Mouse (Mus musculus) layer of hippocampus, postnatal 10 days (tissue): ENCODE results near the gene Lhfp. TPM values are rescaled to one million over a fixed set of nuclear protein-coding genes. Genes with fewer than 3 reads are reported as not detected.

ENCODE experiments used
- DNase-seq, 2 experiments: peaks; one replicate each; pipeline ENCODE4 v3.0.0; 2021; ENCODE audit warnings: low spot score in 2 of 2
- total RNA-seq, 2 experiments: library from RNA; stranded (reverse); gene quantifications; 2 replicates each; pipeline ENCODE4 v1.2.3; 2021

Lhfp gene
- total RNA-seq, 2 experiments from 2014 or later: 21.4 to 23.8 TPM

DNA sequence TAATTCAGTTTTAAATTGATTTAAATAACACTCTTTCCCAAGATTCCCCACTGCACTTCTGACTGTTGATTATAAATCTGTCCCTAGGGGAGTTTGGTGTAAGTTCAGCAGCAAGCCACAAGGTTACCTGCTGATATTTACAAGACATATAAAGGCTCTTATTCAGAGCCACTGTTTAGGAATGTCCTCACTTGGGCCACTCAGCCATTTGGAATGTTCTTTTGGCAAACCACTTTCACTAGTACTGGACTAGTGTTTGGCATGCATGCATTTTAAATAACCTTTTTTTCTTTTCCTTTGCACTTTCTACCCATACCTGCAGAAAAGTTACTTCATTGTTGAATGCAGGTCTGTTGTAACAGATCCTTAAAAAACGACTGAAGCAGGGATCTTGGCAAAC, 109.8 kb downstream of the Lhfp start:
- no peak for DNase-seq

DNA sequence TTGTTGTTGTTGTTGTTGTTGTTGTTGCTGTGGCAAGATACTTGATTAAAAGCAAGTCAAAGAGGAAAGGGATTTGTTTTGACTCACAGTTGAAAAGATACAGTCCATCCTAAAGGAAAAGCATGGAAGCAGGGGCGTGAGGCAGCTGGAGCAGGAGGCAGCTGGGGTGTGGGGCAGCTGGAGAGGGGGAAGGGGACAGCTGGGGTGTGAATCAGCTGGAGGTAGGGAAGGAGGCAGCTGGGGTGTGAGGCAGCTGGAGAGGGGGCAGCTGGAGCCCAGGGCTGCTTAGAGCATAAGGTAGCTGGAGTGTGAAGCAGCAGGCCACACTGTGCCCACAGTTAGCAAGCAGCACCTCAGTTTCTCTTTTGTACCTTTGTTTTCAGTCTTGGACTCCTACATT, 110.3 kb downstream of the Lhfp start:
- DNase-seq: no peak

DNA sequence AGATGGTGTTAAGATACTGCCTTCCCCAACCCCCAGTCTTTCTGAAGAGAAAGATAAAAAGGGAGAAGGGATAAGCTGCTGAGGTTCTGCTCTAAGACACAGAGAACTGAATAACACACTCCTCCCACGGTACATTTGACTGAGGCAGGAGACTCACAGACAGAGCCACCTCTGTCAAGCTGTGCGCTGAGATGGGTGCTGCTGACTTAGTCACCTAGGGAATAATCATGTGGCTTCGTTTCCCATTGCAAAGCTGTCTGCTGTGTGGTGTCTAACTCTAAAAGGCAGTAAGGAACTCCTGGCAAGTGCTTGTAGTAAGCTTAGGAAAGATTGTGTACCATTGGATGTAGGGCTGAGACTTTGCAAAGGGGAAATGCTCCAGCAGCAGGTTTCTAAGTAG, 120.6 kb downstream of the Lhfp start:
- no peak for DNase-seq

DNA sequence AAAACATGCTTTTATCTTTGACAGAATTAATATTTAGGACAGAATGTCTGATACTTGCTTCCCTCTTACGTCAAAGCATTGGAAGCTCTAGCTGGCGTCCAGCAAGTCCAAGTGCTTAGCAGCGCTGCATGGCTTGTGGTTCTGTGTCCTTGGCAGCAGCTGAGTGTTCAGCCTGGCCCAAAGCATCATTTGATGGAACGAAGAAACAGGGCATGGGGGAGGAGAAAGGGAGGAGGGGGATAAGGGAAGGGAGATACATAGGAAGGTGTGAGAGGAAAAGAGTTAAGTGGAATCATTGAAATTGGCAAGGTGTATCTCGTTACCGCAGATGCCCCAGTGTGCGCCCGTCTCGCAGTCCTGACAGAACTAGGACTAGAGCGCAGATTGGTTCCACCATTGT, 124.0 kb downstream of the Lhfp start:
- peak; percentile 44 to 64 for DNase-seq

DNA sequence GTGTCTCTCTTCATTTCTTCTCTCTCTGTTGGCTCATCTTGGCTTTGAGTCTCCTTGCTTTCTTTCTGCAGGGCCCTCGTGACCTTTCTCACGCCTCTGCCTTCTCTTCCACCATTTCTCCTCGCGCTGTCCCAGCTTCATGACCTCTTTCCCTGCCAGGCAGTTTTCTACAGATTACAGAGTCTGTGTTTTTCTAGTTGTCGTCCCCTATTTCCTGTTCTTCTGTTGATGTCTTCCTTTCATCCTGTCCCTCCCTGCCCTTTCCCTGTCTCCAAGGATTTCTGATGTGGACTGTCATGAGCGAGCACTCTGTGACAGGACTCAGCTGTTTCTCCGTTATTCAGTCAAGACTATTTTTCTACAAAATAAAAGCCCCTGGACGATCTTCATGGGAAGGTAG, 124.7 kb downstream of the Lhfp start:
- no peak for DNase-seq

DNA sequence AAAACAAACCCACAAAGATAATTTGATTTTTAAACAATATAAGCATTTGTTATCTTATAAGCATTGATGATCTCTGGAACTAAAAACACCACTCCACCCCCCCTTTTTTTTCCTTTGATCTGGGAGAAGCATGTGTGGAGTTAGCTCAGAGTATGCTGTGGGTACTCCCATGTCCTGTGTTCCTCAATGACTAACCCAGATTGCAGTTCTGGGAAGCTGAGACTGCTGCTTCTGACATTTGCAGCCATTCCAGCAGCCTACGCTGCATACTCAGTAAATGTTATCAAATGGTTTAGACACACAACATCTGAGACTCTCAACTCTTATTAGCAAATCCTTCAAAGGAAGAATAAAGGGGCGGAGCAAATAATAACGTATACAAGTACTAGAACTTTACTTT, 128.2 kb downstream of the Lhfp start:
- DNase-seq: no peak

DNA sequence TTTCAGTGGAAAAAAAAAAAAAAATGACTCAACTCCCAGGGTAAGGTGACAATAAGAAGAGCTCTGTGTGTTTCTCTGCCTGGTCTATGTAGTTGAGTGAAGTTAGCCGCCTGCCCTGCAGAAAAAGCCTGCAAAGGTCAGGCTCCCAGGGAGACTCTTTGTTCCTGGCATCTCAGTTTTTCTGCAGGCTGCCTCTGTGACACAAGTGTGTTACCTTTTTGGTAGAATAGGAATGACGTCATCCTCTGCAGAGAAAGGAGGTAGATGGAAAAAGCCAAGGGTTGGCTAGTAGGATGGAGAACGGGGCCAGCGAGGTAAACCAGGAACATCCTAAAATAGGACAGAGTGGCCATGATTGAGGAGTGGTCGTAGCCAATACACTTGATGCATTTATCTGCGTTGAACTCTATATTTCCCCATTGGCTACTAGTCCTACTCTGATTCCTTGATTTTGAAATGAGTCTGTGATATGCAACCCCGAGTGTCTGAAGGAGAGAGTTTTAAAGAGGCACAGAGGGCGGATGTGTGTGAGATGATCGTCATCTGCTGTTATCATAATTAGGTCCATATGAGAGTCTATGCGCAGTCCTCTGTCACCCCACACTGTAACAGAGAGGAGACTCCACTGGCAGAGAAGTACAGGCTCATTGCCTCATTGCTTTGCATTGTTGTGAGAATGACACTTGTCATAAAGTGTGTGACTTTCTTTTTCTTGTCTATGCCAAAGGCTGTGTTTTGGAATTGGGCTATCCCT, 132.2 kb downstream of the Lhfp start:
- no peak for DNase-seq

DNA sequence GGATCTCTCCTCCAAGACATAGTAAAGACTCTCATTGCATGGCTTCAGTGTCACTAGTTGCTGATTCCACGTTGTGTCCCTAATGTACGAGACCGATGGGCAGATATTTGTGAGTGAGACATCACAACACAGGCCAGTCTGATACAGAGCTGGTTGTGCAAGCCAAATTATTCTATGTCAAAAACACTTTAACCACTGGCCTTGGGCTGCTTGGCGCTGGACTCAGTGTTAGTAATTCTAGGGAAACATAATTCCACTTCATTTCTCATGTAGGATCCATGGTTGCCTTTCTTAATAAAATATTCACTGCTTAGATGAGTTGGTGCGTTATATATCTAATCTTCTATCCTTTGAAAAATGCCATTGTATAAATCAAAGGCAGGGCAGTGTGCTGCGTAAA, 138.6 kb downstream of the Lhfp start:
- no peak for DNase-seq

DNA sequence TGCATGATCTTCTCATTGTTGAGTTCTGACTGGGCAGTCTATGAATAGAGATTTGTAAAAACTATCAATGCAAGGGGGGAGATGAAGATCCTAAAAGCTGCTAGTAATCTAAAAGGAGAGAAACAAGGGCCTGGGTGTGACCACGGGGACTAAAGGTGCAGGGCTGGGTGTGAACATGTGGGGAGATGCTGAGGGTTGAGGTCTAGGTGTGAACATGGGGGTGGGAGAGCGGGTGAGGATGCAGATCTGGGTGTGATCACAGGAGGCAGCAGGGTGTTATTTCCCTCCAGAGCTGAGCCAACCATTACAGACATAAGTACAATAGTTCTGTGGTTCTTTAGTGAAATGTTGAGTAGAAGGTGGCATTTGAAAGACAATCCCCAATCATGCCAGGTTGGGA, 144.1 kb downstream of the Lhfp start:
- no peak for DNase-seq

DNA sequence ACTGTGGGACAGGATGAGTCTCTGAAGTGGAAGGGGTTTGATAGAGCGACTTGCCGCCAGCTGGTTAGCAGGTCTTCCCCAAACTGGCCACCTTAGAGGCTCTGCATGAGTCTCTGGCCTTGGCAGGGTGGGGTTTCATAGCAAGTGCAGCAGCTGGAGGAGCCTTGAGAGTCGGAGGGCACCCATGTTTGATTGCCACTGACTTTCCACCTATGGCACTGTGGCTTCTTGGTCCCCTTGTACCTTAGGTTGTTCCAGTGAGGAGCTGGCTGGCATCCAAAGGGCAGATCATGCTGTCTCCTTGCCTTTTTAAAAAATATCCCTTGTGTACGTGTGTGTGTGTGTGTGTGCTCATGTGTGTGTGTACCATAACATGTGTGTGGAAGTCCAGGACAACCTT, 152.1 kb downstream of the Lhfp start:
- no peak for DNase-seq

DNA sequence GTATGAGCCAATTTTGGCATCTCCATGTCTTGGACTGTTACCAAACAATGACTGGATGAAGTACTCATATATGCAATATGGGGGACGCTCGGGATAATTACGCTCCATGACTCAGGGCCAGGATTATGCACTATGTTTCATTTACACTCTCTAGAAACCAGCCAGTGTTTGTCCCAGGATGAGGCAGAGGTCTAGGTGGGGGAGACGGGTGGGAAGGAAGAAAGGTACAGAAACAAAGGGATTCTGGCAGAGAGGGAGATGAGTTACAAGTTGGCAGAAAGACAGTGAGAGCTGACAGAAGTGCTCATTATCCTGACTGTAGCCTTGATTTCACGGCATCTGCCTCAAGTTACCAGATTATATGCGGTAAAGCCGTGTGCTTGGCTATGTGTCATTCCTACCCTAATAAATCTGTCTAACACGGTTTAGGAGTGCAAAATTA, 154.4 kb downstream of the Lhfp start:
- no peak for DNase-seq

DNA sequence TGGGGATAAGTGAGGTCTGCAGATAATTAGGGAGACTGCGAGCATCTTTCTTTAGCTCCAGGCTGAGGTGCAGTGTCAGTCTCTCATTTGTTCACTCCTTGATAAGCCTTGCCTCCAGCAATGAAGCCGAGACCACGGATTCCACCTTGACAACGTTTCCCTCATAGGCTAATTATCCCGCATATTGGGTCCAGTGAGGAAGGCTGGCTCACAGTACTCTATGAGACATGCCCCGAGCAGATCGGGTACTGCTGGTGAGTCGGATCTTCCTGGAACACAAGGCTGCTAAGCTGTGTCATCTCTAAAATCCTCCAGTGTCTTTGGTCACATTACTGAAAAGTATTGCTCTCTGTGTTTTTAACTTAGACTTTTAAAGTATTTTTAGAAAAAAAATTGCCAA, 158.8 kb downstream of the Lhfp start:
- no peak for DNase-seq

DNA sequence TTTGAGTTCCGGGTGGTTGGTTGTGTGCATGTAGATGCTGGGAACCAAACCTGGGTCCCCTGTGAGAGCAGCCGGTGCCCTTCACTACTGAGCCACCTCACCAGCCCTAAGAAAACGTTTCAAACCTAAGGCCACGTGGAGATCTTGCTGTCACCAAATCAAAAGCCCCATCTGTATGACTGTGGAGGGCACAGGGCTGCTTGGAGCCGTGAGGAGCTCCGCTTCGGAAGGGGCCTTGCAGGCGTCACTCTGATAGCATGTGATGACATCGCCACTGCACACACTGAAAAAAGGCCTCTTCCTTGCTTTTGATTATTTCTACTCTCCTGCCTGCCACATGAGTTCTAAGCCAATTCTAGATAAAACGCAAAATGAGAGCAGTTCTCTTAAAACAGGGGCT, 159.5 kb downstream of the Lhfp start:
- no peak for DNase-seq

DNA sequence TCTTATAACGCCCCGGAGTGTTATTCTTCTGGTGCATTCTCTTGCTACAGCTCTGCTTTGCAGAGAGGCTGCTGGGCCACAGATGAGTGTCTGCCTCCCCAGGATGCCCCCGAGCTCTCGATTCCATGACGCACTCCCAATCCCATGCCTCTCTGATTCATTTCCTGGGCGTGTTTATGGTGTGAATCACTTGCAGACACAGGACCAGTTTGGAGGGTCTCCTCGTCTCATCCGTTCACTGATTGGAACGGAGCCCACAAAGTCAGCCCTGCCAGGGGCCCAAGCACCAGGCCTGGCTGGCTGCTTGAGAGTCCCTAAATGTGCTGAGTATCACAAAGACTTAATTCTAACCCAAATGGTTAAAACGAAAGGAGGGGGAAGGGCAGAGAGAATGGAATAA, 160.3 kb downstream of the Lhfp start:
- no peak for DNase-seq

DNA sequence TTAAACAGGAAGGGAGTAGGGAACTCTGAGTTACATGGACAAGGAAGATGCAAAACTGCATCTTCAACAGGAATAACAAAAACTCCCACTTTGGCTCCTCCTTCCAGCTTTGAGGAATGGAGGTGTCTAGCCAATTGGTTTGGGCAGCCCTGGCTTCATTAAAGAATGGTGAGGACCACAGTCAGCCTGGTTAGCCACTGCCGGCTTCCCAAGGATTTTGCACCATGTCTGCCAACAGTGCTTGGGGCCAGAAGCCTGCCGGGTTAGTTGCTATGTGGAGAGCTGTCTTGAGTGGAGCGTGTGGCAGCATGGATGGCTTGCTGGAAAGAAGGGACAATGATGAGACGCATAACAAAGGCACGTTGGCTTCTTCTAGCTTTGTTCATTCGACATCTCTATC, 160.9 kb downstream of the Lhfp start:
- DNase-seq: peak; percentile 23 to 42

DNA sequence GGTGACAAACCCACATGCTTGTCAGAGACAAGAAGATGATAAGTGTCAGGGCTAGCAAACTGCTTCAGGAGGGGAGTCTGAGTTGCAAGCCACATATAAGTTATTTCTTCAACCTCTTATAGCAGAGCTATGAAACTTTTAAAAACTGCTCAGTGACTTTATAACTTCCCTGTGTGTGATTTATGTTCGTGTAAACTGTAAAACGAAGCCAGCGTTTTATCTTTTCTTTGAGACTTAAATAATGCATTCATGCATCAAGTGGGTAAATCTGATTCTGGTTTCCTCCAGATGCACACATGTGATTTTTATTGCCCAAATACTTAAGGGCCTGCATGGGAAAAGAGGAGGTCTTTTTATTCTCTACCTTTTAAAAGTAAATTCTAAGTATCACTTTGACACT, 161.4 kb downstream of the Lhfp start:
- DNase-seq: no peak

DNA sequence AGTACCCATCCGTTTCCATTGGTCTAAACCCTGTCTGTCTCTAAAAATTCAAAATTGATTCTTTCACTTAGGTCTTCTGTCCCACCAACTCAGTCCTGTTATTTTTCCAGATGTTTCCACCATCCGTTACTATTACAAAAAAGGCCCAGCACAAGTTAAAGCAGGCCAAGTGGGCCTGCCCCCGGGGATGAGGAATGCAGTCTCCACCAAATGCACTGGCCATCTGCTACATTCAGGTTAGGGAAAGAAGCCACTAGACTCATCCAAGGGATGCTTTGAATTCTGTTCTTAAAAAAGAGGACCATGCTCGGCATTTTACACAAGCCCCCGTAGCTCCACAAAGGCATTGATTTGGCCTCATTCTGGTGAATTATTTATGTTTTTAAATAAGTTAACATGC, 162.3 kb downstream of the Lhfp start:
- no peak for DNase-seq

DNA sequence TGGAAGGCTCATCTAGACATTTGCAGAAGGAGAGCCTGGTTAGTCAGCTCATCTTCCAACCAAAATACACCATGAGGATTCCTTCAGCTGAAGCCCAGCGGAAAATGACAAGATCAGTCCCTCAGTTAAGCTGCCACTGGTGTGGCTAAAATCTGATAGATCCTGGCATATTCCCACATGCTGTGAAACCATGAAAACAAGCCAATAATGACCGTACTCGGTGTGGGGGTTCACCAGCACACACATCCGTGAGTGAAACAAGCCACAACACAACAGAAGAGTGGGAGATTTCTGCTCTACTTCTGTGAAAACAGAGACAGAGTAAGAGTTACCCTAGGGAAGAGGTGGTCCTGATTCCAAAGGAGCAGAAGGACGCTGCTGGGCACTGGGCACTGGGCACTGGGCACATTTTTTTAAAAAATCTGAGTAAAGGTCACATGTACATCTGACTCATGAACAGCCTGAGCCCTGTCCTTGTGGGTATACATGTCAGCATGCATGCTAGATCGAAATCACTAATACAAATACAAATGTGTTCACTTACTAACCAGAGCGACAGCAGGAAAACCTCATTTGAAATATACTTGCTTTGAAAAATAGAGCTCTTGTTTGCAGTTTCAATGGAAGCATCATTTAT, 163.1 kb downstream of the Lhfp start:
- no peak for DNase-seq

DNA sequence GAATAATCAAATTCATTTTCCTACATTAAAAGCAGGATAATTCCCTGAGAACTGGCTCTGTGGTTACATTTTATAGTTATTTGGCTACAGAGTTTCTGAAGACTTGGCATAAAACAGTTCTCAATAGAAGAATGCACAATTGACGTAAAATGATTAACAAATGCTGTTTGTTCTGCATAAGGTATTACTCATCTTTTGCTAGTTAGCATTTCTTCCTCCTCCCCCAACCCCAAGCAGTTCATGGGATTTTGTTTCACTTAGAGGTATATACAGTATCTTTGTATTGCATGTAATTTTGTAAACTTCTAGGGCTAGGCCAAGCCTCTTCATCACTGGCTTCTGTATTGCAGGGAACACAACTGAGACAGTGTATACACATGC, 163.6 kb downstream of the Lhfp start:
- DNase-seq: no peak

DNA sequence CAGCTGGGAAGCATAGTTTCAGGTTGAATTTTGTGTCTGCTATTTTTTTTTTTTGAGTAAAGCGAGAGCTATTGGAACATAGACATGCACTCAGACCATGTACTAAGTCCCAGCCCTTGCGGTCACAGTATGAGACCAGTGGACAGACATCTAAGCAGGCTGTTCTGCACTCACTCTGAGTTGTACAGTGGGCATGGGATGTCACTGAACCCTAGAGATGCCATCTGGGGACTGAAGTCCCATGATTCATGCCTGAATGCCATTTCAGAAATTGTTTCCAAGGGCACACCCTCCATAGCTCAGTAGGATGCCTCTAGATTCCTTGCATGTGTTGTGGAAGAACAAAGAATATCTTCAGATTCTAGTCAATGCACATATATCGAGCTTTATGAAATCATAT, 164.4 kb downstream of the Lhfp start:
- DNase-seq: no peak

DNA sequence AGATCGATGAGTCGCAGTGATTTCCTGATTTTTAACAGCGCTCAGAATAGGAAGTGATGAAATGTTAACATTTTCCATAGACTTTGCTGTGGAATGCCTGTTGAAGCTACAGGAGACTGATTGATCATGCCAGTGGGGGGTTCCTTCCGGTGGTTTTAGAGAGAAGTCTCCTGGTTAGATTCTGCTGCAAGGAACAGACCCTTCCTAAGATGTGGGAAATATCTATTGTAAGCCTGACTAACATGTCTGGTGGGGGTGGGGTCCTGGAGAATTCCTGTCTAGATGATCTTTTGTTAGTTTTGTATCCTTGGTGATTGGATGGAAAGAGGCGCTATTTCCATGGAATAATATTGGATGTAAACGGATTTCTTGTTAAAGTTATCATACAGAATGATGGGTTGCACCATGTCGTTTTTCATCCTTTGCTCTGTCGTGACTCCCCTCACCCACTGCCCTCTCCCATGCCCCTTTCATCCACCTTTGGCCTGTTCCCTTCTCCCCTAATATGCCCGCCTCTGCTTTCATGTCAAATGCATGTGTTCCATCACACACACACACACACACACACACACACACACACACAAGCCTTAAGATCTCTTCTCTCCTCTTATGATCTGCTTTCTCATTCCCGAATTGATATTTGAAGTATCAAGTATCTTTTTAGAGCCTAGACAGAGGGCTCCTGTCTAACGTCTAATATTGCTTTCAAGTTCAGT, 165.3 kb downstream of the Lhfp start:
- no peak for DNase-seq

DNA sequence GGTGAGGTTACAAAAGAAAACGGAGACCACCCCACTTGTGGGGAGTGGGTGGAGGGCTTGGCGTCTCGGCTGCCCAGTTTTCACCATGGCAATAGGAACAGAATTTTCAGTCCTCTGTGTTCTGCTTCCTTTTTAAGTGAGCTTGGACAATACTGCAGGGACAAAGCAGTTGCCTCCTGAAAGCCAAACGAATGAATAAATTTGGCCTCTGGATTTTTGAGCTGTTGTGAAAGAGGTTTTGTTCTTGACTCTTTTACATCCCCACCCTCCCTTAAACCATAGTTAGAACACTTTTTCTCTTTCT, 165.8 kb downstream of the Lhfp start:
- no peak for DNase-seq
